Mouse (Mus musculus): ENCODE results near the gene Camta1.

DNA sequence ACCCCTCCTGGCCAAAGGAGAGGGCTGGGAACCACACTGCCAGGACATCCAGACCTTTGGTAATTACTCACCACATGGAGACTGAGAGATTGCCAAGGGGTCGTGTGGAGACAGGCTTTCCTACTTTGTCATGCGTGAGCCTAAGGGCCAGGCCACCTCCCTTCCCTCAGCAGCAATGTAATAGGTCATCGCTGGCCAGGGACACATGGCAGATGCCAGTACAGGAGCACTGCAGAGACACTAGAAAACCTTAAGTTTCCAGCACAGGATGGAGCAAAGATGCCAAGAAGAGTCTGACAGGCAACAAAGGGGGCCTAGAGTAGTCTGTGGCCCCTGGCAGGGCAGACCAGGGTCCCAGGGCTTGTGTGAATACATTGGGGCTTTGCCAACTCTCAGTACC, 283.7 kb downstream of the Camta1 start:
- no peak for TF ChIP-seq CTCF (IDR thresholded peaks at IDR 0.05; ENCODE audit: borderline replicate concordance, insufficient read depth, low read depth, low read length)
- no peak for TF ChIP-seq POLR2A (IDR thresholded peaks at IDR 0.05; ENCODE audit: borderline replicate concordance, insufficient read depth, low read length)
